Mouse (Mus musculus): ENCODE results near the gene Gm45234.

GRCm38 (mm10) chr6:124702102-124702783 lies 53.6 kb downstream of the Gm45234 start:
- TF ChIP-seq CTCF (IDR thresholded peaks at IDR 0.05; ENCODE audit: borderline replicate concordance, extremely low read depth, insufficient read depth, insufficient read length) (no peak), POLR2A (IDR thresholded peaks at IDR 0.05; ENCODE audit: borderline replicate concordance, extremely low read depth, insufficient read depth, insufficient read length, poor library complexity, severe bottlenecking) (no peak)
